Mouse (Mus musculus) C2C12 (cell line): ENCODE data around the gene Gm9936. TPM values are rescaled to one million over a fixed set of nuclear protein-coding genes. Genes with fewer than 3 reads are reported as not detected.

Experiments used
- H3K27me3 ChIP-seq: one replicate; pipeline ENCODE4 v1.6.1; 2011; ENCODE audit not compliant: control insufficient read depth, insufficient read depth, insufficient read length
- H3K36me3 ChIP-seq: one replicate; pipeline ENCODE4 v1.6.1; 2011; ENCODE audit not compliant: control insufficient read depth, insufficient read depth
- H3K4me3 ChIP-seq: one replicate; pipeline ENCODE4 v1.5.1; 2011; ENCODE audit warnings: mild to moderate bottlenecking, control low read depth; ENCODE audit not compliant: poor library complexity, insufficient read depth, severe bottlenecking
- H3K79me2 ChIP-seq: one replicate; pipeline ENCODE4 v1.6.1; 2011; ENCODE audit not compliant: control insufficient read depth, insufficient read depth
- H3K79me3 ChIP-seq: one replicate; pipeline ENCODE4 v1.6.1; 2011; ENCODE audit warnings: low read depth, control low read depth
- H3ac ChIP-seq: one replicate; pipeline ENCODE3; 2011; ENCODE audit warnings: low read depth; ENCODE audit not compliant: control insufficient read depth, insufficient read length
- CEBPB ChIP-seq: IDR thresholded peaks from one replicate; pipeline ENCODE4 v1.6.1; 2011; ENCODE audit warnings: low read depth, mild to moderate bottlenecking, control low read depth, moderate library complexity
- CTCF ChIP-seq: IDR thresholded peaks from one replicate; pipeline ENCODE4 v1.5.1; 2011; ENCODE audit not compliant: control insufficient read depth, insufficient read depth, insufficient read length
- FOSL1 ChIP-seq: IDR thresholded peaks from one replicate; pipeline ENCODE4 v1.8.0; 2011; ENCODE audit warnings: mild to moderate bottlenecking, low read length; ENCODE audit not compliant: poor library complexity, insufficient read depth, severe bottlenecking
- MAX ChIP-seq: IDR thresholded peaks from one replicate; pipeline ENCODE4 v1.6.1; 2011; ENCODE audit warnings: mild to moderate bottlenecking, control low read depth
- MYOD1 ChIP-seq: IDR thresholded peaks from one replicate; pipeline ENCODE4 v1.6.1; 2011; ENCODE audit warnings: low read depth; ENCODE audit not compliant: control insufficient read depth, insufficient read length
- MYOG ChIP-seq: IDR thresholded peaks from one replicate; pipeline ENCODE4 v1.6.1; 2011; ENCODE audit not compliant: control insufficient read depth, insufficient read length; ENCODE audit errors: extremely low read depth
- USF1 ChIP-seq: IDR thresholded peaks from one replicate; pipeline ENCODE4 v1.6.1; 2011; ENCODE audit warnings: low read depth, mild to moderate bottlenecking, control low read depth, moderate library complexity
- microRNA-seq: library from miRNA; unstranded; fragments of <30 nt; microRNA quantifications from one replicate; pipeline ENCODE4, GENCODE M21; 2019; ENCODE audit warnings: borderline microRNAs expressed
- polyA plus RNA-seq: library from polyadenylated mRNA; unstranded; fragments of >200 nt; fragmentation: generic; extraction: Trizol; gene quantifications from one replicate; pipeline ENCODE4 v1.2.1, GENCODE M21; 2012; ENCODE audit warnings: missing spikeins

Gm9936 gene
- polyA plus RNA-seq, 1 experiment = not detected

GRCm38 (mm10) chr5:114807063-114807462, 51.4 kb downstream of the Gm9936 start:
- Histone ChIP-seq H3ac (no peak overlapping the region), H3K79me3 (peaks cover under 1% of the 10 kb centered on the region), H3K4me3 (no peak overlapping the region), H3K36me3 (peaks cover 22% of the 10 kb centered on the region), H3K79me2 (peaks cover 6% of the 10 kb centered on the region), H3K27me3 (no peaks in the 10 kb centered on the region)
- TF ChIP-seq USF1 = no peak

- H3K79me3 ChIP-seq = no peaks in the 10 kb centered on the region
- H3K79me2 ChIP-seq = peaks cover 1% of the 10 kb centered on the region
- H3K36me3 ChIP-seq = peaks cover 22% of the 10 kb centered on the region
- H3ac ChIP-seq = no peak overlapping the region
- no peaks in the 10 kb centered on the region for H3K27me3 ChIP-seq
- TF ChIP-seq CEBPB = no peak
- TF ChIP-seq USF1 = no peak
- no peak for TF ChIP-seq CTCF
- TF ChIP-seq MYOD1 = no peak
- no peak for TF ChIP-seq FOSL1
- TF ChIP-seq MYOG = no peak
- no peak for TF ChIP-seq MAX
- no peak overlapping the region for H3K4me3 ChIP-seq
Measured at GRCm38 (mm10) chr5:114806636-114807035, 51.8 kb downstream of the Gm9936 start.

Small RNA genes within 50 kb of the gene (microRNA-seq; reads per million reads assigned to microRNA genes)
- gene Mir6240 = 10.4 reads per million, percentile 60 among the genes with 10 or more reads in this experiment

Other genes with a start within 250 kb of the Gm9936 start
- gene Trpv4, start 200.3 kb downstream of the Gm9936 start, polyA plus RNA-seq = 0.55 TPM
- 53.8 TPM for gene Gltp, start 167.7 kb downstream of the Gm9936 start, polyA plus RNA-seq
- gene Tchp, start 150.9 kb downstream of the Gm9936 start, polyA plus RNA-seq = 5.8 TPM
- 55.2 TPM for gene Ankrd13a, start 84.0 kb downstream of the Gm9936 start, polyA plus RNA-seq
- 19.5 TPM for gene Git2, start 83.2 kb downstream of the Gm9936 start, polyA plus RNA-seq
- 34.7 TPM for gene 1500011B03Rik, start 35.2 kb downstream of the Gm9936 start, polyA plus RNA-seq
- not detected for gene 4930519G04Rik, start 5.0 kb downstream of the Gm9936 start, polyA plus RNA-seq
- 0.40 TPM for gene Oasl2, start 38.3 kb upstream of the Gm9936 start, polyA plus RNA-seq
- 0.07 TPM for gene Oasl1, start 64.6 kb upstream of the Gm9936 start, polyA plus RNA-seq
- 20.6 TPM for gene 2210016L21Rik, start 83.5 kb upstream of the Gm9936 start, polyA plus RNA-seq
- 0.04 TPM for gene Hnf1a, start 112.4 kb upstream of the Gm9936 start, polyA plus RNA-seq
- 24.5 TPM for gene Sppl3, start 152.5 kb upstream of the Gm9936 start, polyA plus RNA-seq
- gene Gm10401, start 239.6 kb upstream of the Gm9936 start, polyA plus RNA-seq = 6.5 TPM